Mouse (Mus musculus) urinary bladder, postnatal 0 days (tissue): ENCODE results near the gene Zfp3. TPM values are rescaled to one million over a fixed set of nuclear protein-coding genes. Genes with fewer than 3 reads are reported as not detected.

Source experiments
- microRNA-seq: library from miRNA; unstranded; fragments of <30 nt; microRNA quantifications from one replicate; pipeline ENCODE4, GENCODE M21; 2016
- polyA plus RNA-seq: library from polyadenylated mRNA; unstranded; fragments of >200 nt; fragmentation: Nextera tagmentation; extraction: Ambion mirVana; gene quantifications from 2 replicates; pipeline ENCODE4 v1.2.1, GENCODE M21; 2015

Zfp3 gene
- 3.5 and 3.6 TPM in 2 replicates for polyA plus RNA-seq

GRCm38 (mm10) chr11:70763936-70764808, at the start of gene Zfp3:
Zfp3 (plus strand) TSS chr11:70764209.

GRCm38 (mm10) chr11:70812365-70812764, 48.4 kb downstream of the Zfp3 start, which contains the start of gene Scimp:
Scimp (minus strand) TSS chr11:70812586.

Small RNA genes lying within 50 kb of the gene (microRNA-seq; reads per million reads assigned to microRNA genes)
- not detected for gene Gm22760

Other genes starting within 250 kb of the Zfp3 start
- gene Vmo1, start 249.6 kb upstream of the Zfp3 start, polyA plus RNA-seq: 0.58 and 0.60 TPM in 2 replicates
- 0.30 and 0.48 TPM in 2 replicates for gene Gltpd2, start 245.0 kb upstream of the Zfp3 start, polyA plus RNA-seq
- 523 and 588 TPM in 2 replicates for gene Psmb6, start 238.8 kb upstream of the Zfp3 start, polyA plus RNA-seq
- gene Gm40193, start 231.3 kb upstream of the Zfp3 start, polyA plus RNA-seq: not detected in 2 replicates
- 11.7 and 12.5 TPM in 2 replicates for gene Pld2, start 224.1 kb upstream of the Zfp3 start, polyA plus RNA-seq
- gene Mink1, start 201.3 kb upstream of the Zfp3 start, polyA plus RNA-seq: 6.9 and 7.3 TPM in 2 replicates
- not detected in 2 replicates for gene 4930544D05Rik, start 148.4 kb upstream of the Zfp3 start, polyA plus RNA-seq
- 0.57 and 0.93 TPM in 2 replicates for gene Chrne, start 145.0 kb upstream of the Zfp3 start, polyA plus RNA-seq
- 0.14 and 0.31 TPM in 2 replicates for gene Gp1ba, start 125.1 kb upstream of the Zfp3 start, polyA plus RNA-seq
- 54.3 and 65.0 TPM in 2 replicates for gene Rnf167, start 117.0 kb upstream of the Zfp3 start, polyA plus RNA-seq
- 107 and 111 TPM in 2 replicates for gene Slc25a11, start 116.7 kb upstream of the Zfp3 start, polyA plus RNA-seq
- 2,757 and 3,152 TPM in 2 replicates for gene Pfn1, start 109.6 kb upstream of the Zfp3 start, polyA plus RNA-seq
- 94.5 and 97.9 TPM in 2 replicates for gene Eno3, start 107.0 kb upstream of the Zfp3 start, polyA plus RNA-seq
- 132 and 135 TPM in 2 replicates for gene Spag7, start 94.8 kb upstream of the Zfp3 start, polyA plus RNA-seq
- gene Camta2, start 76.1 kb upstream of the Zfp3 start, polyA plus RNA-seq: 10.6 and 12.4 TPM in 2 replicates
- gene Inca1, start 64.1 kb upstream of the Zfp3 start, polyA plus RNA-seq: 1.3 and 2.4 TPM in 2 replicates
- 4.8 and 5.8 TPM in 2 replicates for gene Kif1c, start 63.7 kb upstream of the Zfp3 start, polyA plus RNA-seq
- gene Scimp, start 48.4 kb downstream of the Zfp3 start, polyA plus RNA-seq: 0.53 TPM in 1 of 2 replicates, not detected in the other
- 22.8 and 26.2 TPM in 2 replicates for gene Rabep1, start 80.6 kb downstream of the Zfp3 start, polyA plus RNA-seq
- 70.2 TPM in 2 replicates for gene Nup88, start 205.8 kb downstream of the Zfp3 start, polyA plus RNA-seq
- gene Rpain, start 206.0 kb downstream of the Zfp3 start, polyA plus RNA-seq: 49.5 and 49.6 TPM in 2 replicates
- gene C1qbp, start 218.8 kb downstream of the Zfp3 start, polyA plus RNA-seq: 154 and 168 TPM in 2 replicates
- gene Dhx33, start 240.2 kb downstream of the Zfp3 start, polyA plus RNA-seq: 7.7 and 9.5 TPM in 2 replicates